Mouse (Mus musculus) liver, postnatal 0 days (tissue): ENCODE measurements around the gene Ntng2.

Experiments
- CTCF ChIP-seq: sonication (generic); IDR thresholded peaks from 2 replicates; pipeline ENCODE4 v1.5.1; 2016; ENCODE audit warnings: antibody characterized with exemption, low read depth
- EP300 ChIP-seq: IDR thresholded peaks from 2 replicates; pipeline ENCODE4 v1.6.1; 2016; ENCODE audit warnings: antibody characterized with exemption, low read depth, mild to moderate bottlenecking

GRCm38 (mm10) chr2:29235811-29236210, 17.0 kb downstream of the Ntng2 start:
- TF ChIP-seq CTCF (no peak), EP300 (no peak)
